Mouse (Mus musculus) embryonic facial prominence, embryonic 14.5 days (tissue): Measurements from ENCODE around the gene Ism2. TPM values are rescaled to one million over a fixed set of nuclear protein-coding genes. Genes with fewer than 3 reads are reported as not detected.
A peak's percentile ranks its signal among the peaks of the same experiment; 100 is the strongest.
"Not testable (repeated sequence)": the region's sequence is repeated elsewhere in the genome, so short reads cannot be mapped to it uniquely, and the experiment has no call there.

Experiments used
- ATAC-seq: fragments of 200-750 bp; cut with Nextera tagmentation; 2 replicates; pipeline ENCODE4 v1.8.0; 2017; ENCODE audit warnings: low read depth, moderate number of reproducible peaks, moderate TSS enrichment
- DNase-seq: peaks from one replicate; pipeline ENCODE4 v3.0.0-alpha.2; 2015; ENCODE audit warnings: low spot score
- H3K27ac ChIP-seq: fragments of 300-500 bp; sonication (generic); replicated peaks from 2 replicates; pipeline ENCODE4 v1.5.1; 2014; ENCODE audit warnings: low read depth, mild to moderate bottlenecking, low read length, moderate library complexity
- H3K27me3 ChIP-seq: fragments of 300-500 bp; sonication (generic); replicated peaks from 2 replicates; pipeline ENCODE4 v1.6.1; 2014; ENCODE audit warnings: low read length; ENCODE audit not compliant: control insufficient read depth, insufficient read depth
- H3K36me3 ChIP-seq: fragments of 300-500 bp; sonication (generic); 2 replicates; pipeline ENCODE4 v1.6.1; 2014; ENCODE audit warnings: low read length, mixed read lengths; ENCODE audit not compliant: control insufficient read depth, insufficient read depth
- H3K4me1 ChIP-seq: fragments of 300-500 bp; sonication (generic); 2 replicates; pipeline ENCODE4 v1.6.1; 2014; ENCODE audit warnings: antibody characterized with exemption, low read length; ENCODE audit not compliant: control insufficient read depth, insufficient read depth
- H3K4me2 ChIP-seq: fragments of 300-500 bp; sonication (generic); 2 replicates; pipeline ENCODE4 v1.6.1; 2014; ENCODE audit warnings: low read depth, mild to moderate bottlenecking, low read length, moderate library complexity, mixed read lengths
- H3K4me3 ChIP-seq: fragments of 300-500 bp; sonication (generic); 2 replicates; pipeline ENCODE4 v1.5.1; 2014; ENCODE audit warnings: low read depth, mild to moderate bottlenecking, low read length
- H3K9ac ChIP-seq: fragments of 300-500 bp; sonication (generic); 2 replicates; pipeline ENCODE4 v1.6.1; 2014; ENCODE audit warnings: low read depth, mild to moderate bottlenecking, low read length, moderate library complexity, mixed read lengths
- H3K9me3 ChIP-seq: fragments of 300-500 bp; sonication (generic); 2 replicates; pipeline ENCODE4 v1.6.1; 2016; ENCODE audit warnings: low read length; ENCODE audit not compliant: control insufficient read depth
- WGBS: fragments of 180-500 bp; shearing (Covaris S2); extraction: QIAGEN DNeasy Blood & Tissue Kit; methylation state at CpG from one replicate; pipeline ENCODE4 v1.1.7; 2014; 5-methylcytosine and 5-hydroxymethylcytosine counted together
- polyA plus RNA-seq: library from polyadenylated mRNA; unstranded; fragments of >200 nt; fragmentation: Nextera tagmentation; extraction: Ambion mirVana; gene quantifications from 2 replicates; pipeline ENCODE4 v1.2.1, GENCODE M21; 2014

The Ism2 gene
- polyA plus RNA-seq, 1 experiment from 2014 or later: 0.92 TPM

DNA sequence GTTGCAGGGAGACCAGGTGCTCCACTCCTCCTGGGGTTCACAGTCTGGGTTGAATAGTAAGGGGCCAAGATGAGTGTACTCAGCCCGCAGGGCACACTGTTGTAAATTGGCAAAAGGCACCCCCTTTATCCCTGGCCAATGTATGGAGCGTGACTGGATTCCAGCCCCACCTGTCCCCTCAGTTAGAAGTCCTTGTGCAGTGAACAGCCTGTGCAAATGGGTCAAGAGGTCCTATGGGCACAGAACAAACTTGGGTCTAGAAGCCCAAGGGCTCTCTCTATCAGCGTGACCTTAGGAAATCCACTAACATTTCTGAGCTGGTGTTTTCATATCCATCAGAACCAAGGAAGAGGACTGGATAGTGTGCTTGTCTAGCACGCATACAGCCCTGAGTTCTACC, 16.8 kb downstream of the Ism2 start:
- Histone ChIP-seq H3K4me2 (no peak overlapping the region), H3K27ac (no peak overlapping the region), H3K27me3 (no peaks in the 10 kb centered on the region), H3K36me3 (no peaks in the 10 kb centered on the region), H3K4me1 (no peaks in the 10 kb centered on the region), H3K9ac (no peak overlapping the region), H3K9me3 (no peaks in the 10 kb centered on the region), H3K4me3 (no peak overlapping the region)
- WGBS: 96% methylated on average over 4 of the region's 4 CpGs
- no peak for DNase-seq
- ATAC-seq: no peak

DNA sequence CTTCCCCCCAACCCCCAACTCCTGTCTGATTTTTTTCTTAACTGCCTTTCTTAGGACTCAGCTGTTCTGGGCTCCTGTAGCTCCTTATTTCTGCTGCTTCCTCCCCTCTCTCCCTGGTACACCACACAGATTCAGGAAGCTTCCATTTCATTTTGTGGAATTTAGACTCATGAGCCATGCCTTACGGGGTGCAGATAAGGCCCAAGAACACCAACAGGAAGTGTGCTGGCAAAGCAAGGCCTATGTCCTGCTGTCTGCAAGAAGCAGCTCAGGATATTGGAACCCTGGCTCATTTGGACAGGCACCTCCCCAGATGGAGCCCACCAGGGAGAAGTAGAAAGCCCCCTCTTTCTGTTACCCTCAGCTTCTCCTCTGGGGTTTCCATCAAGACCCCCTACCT, 17.7 kb downstream of the Ism2 start:
- Histone ChIP-seq H3K27ac (no peak overlapping the region), H3K27me3 (no peaks in the 10 kb centered on the region), H3K36me3 (peaks cover 1% of the 10 kb centered on the region; the same call in 1 of the 2 replicates), H3K4me1 (no peaks in the 10 kb centered on the region), H3K4me2 (no peak overlapping the region), H3K4me3 (no peak overlapping the region), H3K9me3 (no peaks in the 10 kb centered on the region), H3K9ac (no peak overlapping the region)
- DNase-seq: no peak
- WGBS: 84% methylated on average over 1 of the region's 1 CpGs
- ATAC-seq: no peak

- DNase-seq: no peak
- no peak for ATAC-seq
Observed at GRCm38 (mm10) chr12:87279879-87280278, 19.6 kb downstream of the Ism2 start.

GRCm38 (mm10) chr12:87279350-87279749, 20.2 kb downstream of the Ism2 start:
- H3K36me3 ChIP-seq: peaks cover 26% of the 10 kb centered on the region
- H3K27me3 ChIP-seq: no peaks in the 10 kb centered on the region
- H3K9me3 ChIP-seq: no peaks in the 10 kb centered on the region
- no peaks in the 10 kb centered on the region for H3K4me1 ChIP-seq
- H3K4me3 ChIP-seq: no peak overlapping the region
- 62% methylated on average over 3 of the region's 3 CpGs for WGBS
- no peak overlapping the region for H3K27ac ChIP-seq
- ATAC-seq (no peak; the same call in 1 of the 2 replicates), DNase-seq (no peak)
- H3K4me2 ChIP-seq: no peak overlapping the region
- no peak overlapping the region for H3K9ac ChIP-seq

More at GRCm38 (mm10) chr12:87279879-87280278, 19.6 kb downstream of the Ism2 start:
- WGBS: 52% methylated on average over 9 of the region's 14 CpGs
- H3K4me3 ChIP-seq: no peak overlapping the region
- H3K9me3 ChIP-seq: no peaks in the 10 kb centered on the region
- H3K9ac ChIP-seq: no peak overlapping the region
- no peak overlapping the region for H3K27ac ChIP-seq
- no peaks in the 10 kb centered on the region for H3K27me3 ChIP-seq
- H3K36me3 ChIP-seq: peaks cover 20% of the 10 kb centered on the region
- H3K4me1 ChIP-seq: no peaks in the 10 kb centered on the region
- H3K4me2 ChIP-seq: no peak overlapping the region

- Histone ChIP-seq H3K27me3 (no peaks in the 10 kb centered on the region), H3K4me2 (no peak overlapping the region), H3K4me1 (no peaks in the 10 kb centered on the region), H3K9me3 (no peaks in the 10 kb centered on the region), H3K36me3 (peaks cover 37% of the 10 kb centered on the region), H3K9ac (no peak overlapping the region), H3K4me3 (no peak overlapping the region), H3K27ac (no peak overlapping the region)
- DNase-seq (peak; percentile 48), ATAC-seq (peak; percentile 28; the same call in 1 of the 2 replicates)
- 19% methylated on average over 6 of the region's 6 CpGs for WGBS
Observed at GRCm38 (mm10) chr12:87278118-87278730, 21.3 kb downstream of the Ism2 start.

GRCm38 (mm10) chr12:87277251-87277650, 22.3 kb downstream of the Ism2 start:
- H3K4me3 ChIP-seq, H3K27ac ChIP-seq, H3K4me2 ChIP-seq, H3K9me3 ChIP-seq, DNase-seq, H3K9ac ChIP-seq, H3K27me3 ChIP-seq, H3K4me1 ChIP-seq: not testable (repeated sequence)
- 0 out of 2 replicates have a peak, but pooled peaks have one; percentile 12 for ATAC-seq
- H3K36me3 ChIP-seq: peaks cover 47% of the 10 kb centered on the region
- 83% methylated on average over 4 of the region's 4 CpGs for WGBS

DNA sequence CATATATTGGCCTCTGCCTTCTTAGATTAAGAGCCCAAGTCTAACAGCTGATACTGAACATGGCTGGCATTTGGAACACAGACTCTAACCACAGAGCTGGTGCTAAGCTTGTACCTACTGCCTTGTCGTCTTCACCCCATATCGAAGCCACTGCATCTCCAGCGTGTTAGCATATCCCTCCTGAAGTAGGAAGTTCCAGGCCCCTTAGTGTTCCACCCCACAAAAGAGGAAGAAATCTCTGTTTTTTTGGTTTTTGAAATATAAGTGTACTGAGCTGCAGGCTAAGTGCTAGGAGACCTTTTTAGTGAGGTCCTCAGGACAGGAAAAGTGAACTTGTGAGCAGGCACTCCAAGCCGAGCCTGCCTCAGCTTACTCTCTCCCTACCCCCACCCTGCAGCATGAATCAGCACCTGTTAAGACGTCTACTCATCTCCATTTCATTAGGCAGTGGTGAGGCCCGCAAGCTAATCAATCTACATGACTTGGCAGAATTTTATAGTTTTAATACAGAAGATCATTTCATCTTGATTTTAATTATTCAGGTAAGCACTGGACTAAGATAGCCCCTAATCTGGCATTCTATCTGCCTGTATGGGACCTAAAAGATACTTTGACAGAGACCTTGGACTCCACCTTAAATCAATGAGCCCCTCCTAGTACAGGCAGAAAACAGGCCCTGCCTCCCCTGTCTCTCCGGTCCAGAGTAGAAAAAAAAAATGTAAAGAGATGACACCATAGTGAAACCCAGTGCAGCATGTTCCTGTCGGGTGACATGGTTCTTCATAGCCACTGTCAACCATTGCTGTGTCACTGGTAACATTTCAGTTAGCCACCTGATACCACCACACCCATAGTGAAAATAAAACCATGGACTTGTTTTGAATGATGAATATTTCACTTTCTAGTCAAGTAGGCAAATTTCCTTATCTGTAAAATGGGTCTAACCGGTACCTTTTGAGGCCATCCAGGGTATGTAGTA, 24.4 kb downstream of the Ism2 start:
- Histone ChIP-seq H3K9me3 (no peaks in the 10 kb centered on the region), H3K4me3 (no peak overlapping the region), H3K27ac (no peak overlapping the region), H3K9ac (no peak overlapping the region), H3K27me3 (no peaks in the 10 kb centered on the region), H3K36me3 (peaks cover 68% of the 10 kb centered on the region), H3K4me1 (no peaks in the 10 kb centered on the region), H3K4me2 (no peak overlapping the region)
- DNase-seq (no peak), ATAC-seq (no peak)
- WGBS: 91% methylated on average over 9 of the region's 9 CpGs

GRCm38 (mm10) chr12:87267682-87268081, 31.8 kb downstream of the Ism2 start:
- Histone ChIP-seq H3K27me3 (no peaks in the 10 kb centered on the region), H3K27ac (no peak overlapping the region), H3K36me3 (peaks cover 55% of the 10 kb centered on the region), H3K4me3 (peak overlapping the region; percentile 81), H3K4me2 (peak overlapping the region; percentile 83), H3K9me3 (no peaks in the 10 kb centered on the region), H3K9ac (peak overlapping the region; percentile 89), H3K4me1 (peaks cover 15% of the 10 kb centered on the region)
- 17% methylated on average over 4 of the region's 4 CpGs for WGBS
- ATAC-seq (no peak), DNase-seq (peak; percentile 38)
